Comparison of ENCODE assay signal across 8 mouse cellular contexts in genomic region chr1:151345863-151346195, GRCm38 (mm10). TPM values are rescaled to one million over a fixed set of nuclear protein-coding genes. Genes with fewer than 3 reads are reported as not detected.
DNase-seq lines count a peak whose midpoint lies in the region; ATAC-seq and TF ChIP-seq lines count a peak whose summit lies in the region.

No protein-coding gene starts in this region.

- peak overlapping the region; percentile 98 for H3K9ac ChIP-seq in kidney, embryonic 14.5 days (ENCODE audit: low read depth, low read length)
- H3K9ac ChIP-seq in heart, postnatal 0 days (replicated peaks; ENCODE audit: low read depth, low read length), result peak overlapping the region; percentile 93
- H3K9ac ChIP-seq in midbrain, embryonic 11.5 days (ENCODE audit: low read length), result peak overlapping the region; percentile 97

- no peaks in the 10 kb centered on the region for H3K27me3 ChIP-seq in kidney, embryonic 14.5 days (ENCODE audit: control insufficient read depth, insufficient read depth, low read length)
- H3K27me3 ChIP-seq in heart, postnatal 0 days (ENCODE audit: control insufficient read depth, insufficient read depth, low read length), result no peaks in the 10 kb centered on the region
- H3K27me3 ChIP-seq in midbrain, embryonic 11.5 days (ENCODE audit: control insufficient read depth, insufficient read depth, low read length), result no peaks in the 10 kb centered on the region

- 0 out of 2 replicates have a peak overlapping the region, but pooled peaks have one; percentile 37 for H3K27ac ChIP-seq in kidney, embryonic 14.5 days (ENCODE audit: low read depth, low read length)
- peak overlapping the region; percentile 95 for H3K27ac ChIP-seq in heart, postnatal 0 days (ENCODE audit: low read depth)
- H3K27ac ChIP-seq in midbrain, embryonic 11.5 days (ENCODE audit: low read depth, low read length), result no peak overlapping the region

- intact Hi-C loops in left cerebral cortex, postnatal 14 days (cut with DNase I), result loop anchor here (2.0 to 10.0 kb wide), 3 partner anchors 91 to 954 kb away; partner anchors contain the start of genes Odr4 and Tpr

- DNase-seq in kidney, postnatal 25 days, result no peak
- DNase-seq in MN1 (ENCODE audit: low spot score), result peak; percentile 29
- no peak for DNase-seq in heart, postnatal 0 days (ENCODE audit: low spot score)
- DNase-seq in midbrain, embryonic 11.5 days (ENCODE audit: low spot score, missing footprints), result no peak
- no peak for DNase-seq in gastrocnemius, postnatal 25 days
- no peak for DNase-seq in left cerebral cortex, postnatal 14 days (ENCODE audit: low spot score in 2 of 2)
- DNase-seq in layer of hippocampus, adult 8-10 months (ENCODE audit: low spot score in 2 of 2), result no peak

- TF ChIP-seq EP300 in heart, postnatal 0 days (IDR thresholded peaks at IDR 0.05; ENCODE audit: low read depth), result no peak

- ATAC-seq in kidney, embryonic 14.5 days (ENCODE audit: low FRiP score, low TSS enrichment), result no peak
- ATAC-seq in heart, postnatal 0 days (ENCODE audit: insufficient read depth, low read depth), result no peak
- ATAC-seq in midbrain, embryonic 11.5 days (ENCODE audit: low FRiP score), result no peak

- peaks cover 5% of the 10 kb centered on the region; the same call in 1 of the 2 replicates for H3K4me1 ChIP-seq in kidney, embryonic 14.5 days (ENCODE audit: control insufficient read depth, insufficient read depth, low read length)
- peaks cover 14% of the 10 kb centered on the region for H3K4me1 ChIP-seq in heart, postnatal 0 days (ENCODE audit: control insufficient read depth, insufficient read depth)
- H3K4me1 ChIP-seq in midbrain, embryonic 11.5 days (ENCODE audit: control insufficient read depth, insufficient read depth, low read length), result peaks cover 16% of the 10 kb centered on the region

- H3K36me3 ChIP-seq in kidney, embryonic 14.5 days (ENCODE audit: control insufficient read depth, insufficient read depth, low read length), result peaks cover 15% of the 10 kb centered on the region
- peaks cover 15% of the 10 kb centered on the region for H3K36me3 ChIP-seq in heart, postnatal 0 days (replicated peaks; ENCODE audit: control insufficient read depth, insufficient read depth, low read length)
- H3K36me3 ChIP-seq in midbrain, embryonic 11.5 days (ENCODE audit: control insufficient read depth, insufficient read depth, low read length), result peaks cover 2% of the 10 kb centered on the region; the same call in 1 of the 2 replicates

- H3K9me3 ChIP-seq in kidney, embryonic 14.5 days (ENCODE audit: control insufficient read depth, low read length), result no peaks in the 10 kb centered on the region
- no peaks in the 10 kb centered on the region for H3K9me3 ChIP-seq in heart, postnatal 0 days (replicated peaks; ENCODE audit: control insufficient read depth, low read length)
- no peaks in the 10 kb centered on the region for H3K9me3 ChIP-seq in midbrain, embryonic 11.5 days (ENCODE audit: control insufficient read depth, low read length)

- peak overlapping the region; percentile 98 for H3K4me3 ChIP-seq in kidney, embryonic 14.5 days (ENCODE audit: low read length)
- peak overlapping the region; percentile 84 for H3K4me3 ChIP-seq in heart, postnatal 0 days (ENCODE audit: low read depth, low read length)
- peak overlapping the region; percentile 90 for H3K4me3 ChIP-seq in midbrain, embryonic 11.5 days (ENCODE audit: low read depth, low read length)

- peak overlapping the region; percentile 40 for H3K4me2 ChIP-seq in kidney, embryonic 14.5 days (replicated peaks; ENCODE audit: low read depth, low read length)
- H3K4me2 ChIP-seq in heart, postnatal 0 days (ENCODE audit: low read depth, low read length), result peak overlapping the region; percentile 68
- peak overlapping the region; percentile 62 for H3K4me2 ChIP-seq in midbrain, embryonic 11.5 days

- no peak for TF ChIP-seq CTCF in heart, postnatal 0 days (IDR thresholded peaks at IDR 0.05; ENCODE audit: low read depth)

RNA-seq across cellular contexts. Expression of gene Ivns1abp, which starts 1.6 kb away (rescaled TPM):
- polyA plus RNA-seq in kidney, embryonic 14.5 days (2014; fragmentation: Nextera tagmentation; extraction: Ambion mirVana), result 208 and 414 TPM in 2 replicates
- 385 and 413 TPM in 2 replicates for total RNA-seq in heart, postnatal 0 days (2014; rRNA removed; ENCODE audit: low replicate concordance)
- polyA plus RNA-seq in heart, postnatal 0 days (2015; fragmentation: Nextera tagmentation; extraction: Ambion mirVana), result 272 and 278 TPM in 2 replicates
- polyA plus RNA-seq in midbrain, embryonic 11.5 days (2014; fragmentation: Nextera tagmentation; extraction: Ambion mirVana), result 434 and 473 TPM in 2 replicates
- 100 to 1,000 TPM in 1 of 2 experiments, 10 to 100 TPM in 1; 92.3 to 113 TPM for total RNA-seq in gastrocnemius, postnatal 25 days (2021)
- 100 to 1,000 TPM; 125 to 135 TPM for total RNA-seq in left cerebral cortex, postnatal 14 days (2021)
- 10 to 100 TPM; 87.0 to 94.5 (median 92.4) TPM for total RNA-seq in layer of hippocampus, adult 8-10 months (2022)
